Mouse (Mus musculus) left cerebral cortex, adult 11 months (tissue): ENCODE results near the gene Lasp1.
"Not testable (repeated sequence)": the region's sequence is repeated elsewhere in the genome, so short reads cannot be mapped to it uniquely, and the experiment has no call there.

ENCODE experiments used
- DNase-seq: peaks from one replicate; pipeline ENCODE4 v3.0.0; 2022; ENCODE audit warnings: low spot score

Lasp1 gene

DNA sequence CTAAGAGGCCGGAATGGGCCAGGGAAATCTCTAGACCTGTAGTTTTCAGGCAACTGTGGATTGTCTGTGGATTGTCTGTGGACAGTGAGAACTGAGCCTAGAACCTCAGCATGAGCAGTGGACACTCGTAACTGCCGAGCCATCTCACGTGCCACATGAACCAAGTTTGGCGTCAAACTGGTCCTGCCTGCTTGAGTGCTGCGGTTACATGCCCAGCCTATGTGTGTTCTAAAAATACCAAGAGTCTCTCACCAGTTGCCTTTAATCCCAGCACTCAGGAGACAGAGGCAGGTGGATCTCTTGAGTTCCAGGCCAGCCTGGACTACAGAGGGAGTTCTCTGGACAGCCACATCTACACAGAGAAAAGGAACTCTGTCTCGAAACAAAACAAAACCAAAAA lies 30.6 kb downstream of the Lasp1 start:
- no peak for DNase-seq

DNA sequence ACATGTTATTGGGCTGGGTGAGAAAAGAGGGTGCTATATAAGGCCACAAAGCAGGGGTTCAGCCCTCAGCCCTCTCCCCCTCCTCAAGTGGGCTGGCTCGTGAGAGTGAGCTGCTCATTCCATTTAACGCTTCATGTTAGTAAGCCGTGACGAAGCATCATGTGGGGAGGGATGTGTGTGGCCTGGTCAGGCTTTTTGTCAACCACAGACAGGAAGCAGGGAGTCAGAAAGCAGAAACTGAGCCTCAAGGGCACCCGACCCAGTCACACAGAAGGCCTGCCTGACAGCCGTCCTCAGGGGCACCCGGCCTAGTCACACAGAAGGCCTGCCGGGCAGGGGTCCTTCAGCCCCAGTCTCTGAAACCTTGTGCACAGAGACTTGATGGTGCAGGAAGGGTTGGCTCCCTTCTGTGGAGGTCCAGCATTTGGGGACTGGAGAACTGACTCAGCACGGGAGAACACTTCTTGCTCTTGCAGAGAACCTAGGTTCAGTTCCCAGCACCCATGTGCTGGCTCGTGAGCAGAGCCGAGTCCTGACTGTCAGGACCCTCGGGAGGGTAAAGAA lies 31.2 kb downstream of the Lasp1 start:
- no peak for DNase-seq

DNA sequence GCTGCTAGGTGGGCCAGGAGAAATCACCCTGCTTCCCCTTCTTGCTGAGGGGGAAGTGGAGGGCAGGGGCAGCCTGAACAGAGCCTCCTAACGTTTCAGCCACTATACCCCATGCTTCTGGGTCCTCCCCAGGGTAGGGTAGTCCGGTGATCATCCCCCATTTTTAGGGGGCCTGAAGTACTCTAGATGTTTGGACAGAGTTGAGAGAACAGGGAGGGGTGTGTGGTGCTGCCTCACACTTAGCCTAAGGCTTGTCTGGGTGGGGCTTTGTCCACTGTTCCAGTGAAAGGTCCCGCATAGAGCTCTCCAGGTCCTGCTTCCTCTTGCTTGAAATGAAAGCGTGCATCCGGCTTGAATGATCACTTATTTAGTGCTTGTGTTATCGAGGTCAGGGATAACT lies 31.7 kb downstream of the Lasp1 start:
- no peak for DNase-seq

DNA sequence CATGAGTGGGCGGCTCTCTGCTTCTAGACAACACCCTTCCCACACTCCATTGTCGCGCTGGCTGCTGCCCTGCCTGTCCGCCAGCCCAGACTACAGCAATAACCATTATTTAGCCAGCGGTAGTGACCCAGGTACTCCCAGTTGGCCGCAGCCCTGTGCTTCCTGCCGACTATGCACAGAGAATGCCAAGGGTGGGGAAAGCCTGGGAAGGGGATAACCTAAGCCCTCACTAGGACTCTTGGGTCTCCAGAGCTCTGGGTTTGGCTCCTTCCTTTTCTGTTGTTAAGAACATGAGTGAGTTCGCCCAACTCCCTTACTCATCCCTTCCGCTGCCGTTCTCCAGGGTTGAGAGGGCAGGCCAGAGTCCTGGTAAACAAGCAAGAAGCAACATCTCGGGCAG lies 33.2 kb downstream of the Lasp1 start:
- DNase-seq = no peak

DNA sequence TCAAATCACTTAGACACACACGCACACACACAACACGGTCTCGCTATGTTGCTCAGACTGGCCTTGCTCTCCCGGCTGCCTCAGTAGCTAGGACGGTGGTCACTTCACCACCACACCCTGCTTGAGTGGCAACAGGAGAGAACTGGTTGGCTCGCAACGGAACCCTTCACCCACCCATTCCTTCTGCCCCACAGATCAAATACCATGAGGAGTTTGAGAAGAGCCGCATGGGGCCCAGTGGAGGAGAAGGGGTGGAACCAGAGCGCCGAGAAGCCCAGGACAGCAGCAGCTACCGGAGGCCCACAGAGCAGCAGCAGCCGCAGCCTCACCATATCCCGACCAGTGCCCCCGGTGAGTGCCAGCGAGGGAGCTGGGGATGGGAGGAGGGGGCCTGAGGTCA lies 34.6 kb downstream of the Lasp1 start:
- no peak for DNase-seq

DNA sequence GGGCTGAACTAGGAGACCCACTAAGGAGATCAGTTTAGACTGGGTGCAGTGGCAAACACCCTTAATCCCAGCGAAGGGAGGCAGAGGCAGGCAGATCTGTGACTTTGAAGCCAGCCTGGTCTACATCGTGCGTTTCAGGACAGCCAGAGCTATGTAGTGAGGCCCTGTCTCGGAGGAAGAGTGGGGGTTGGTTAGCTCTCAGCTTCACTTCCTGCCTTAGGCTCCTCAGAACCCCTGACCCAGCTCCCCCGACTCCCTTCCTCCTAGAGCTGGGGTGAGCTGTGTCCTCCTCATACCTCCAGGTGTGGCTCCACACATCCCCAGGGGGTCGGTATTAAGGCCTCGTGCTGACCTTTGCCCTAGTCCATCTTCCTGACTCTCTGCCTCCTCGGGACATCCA lies 37.7 kb downstream of the Lasp1 start:
- DNase-seq = no peak

DNA sequence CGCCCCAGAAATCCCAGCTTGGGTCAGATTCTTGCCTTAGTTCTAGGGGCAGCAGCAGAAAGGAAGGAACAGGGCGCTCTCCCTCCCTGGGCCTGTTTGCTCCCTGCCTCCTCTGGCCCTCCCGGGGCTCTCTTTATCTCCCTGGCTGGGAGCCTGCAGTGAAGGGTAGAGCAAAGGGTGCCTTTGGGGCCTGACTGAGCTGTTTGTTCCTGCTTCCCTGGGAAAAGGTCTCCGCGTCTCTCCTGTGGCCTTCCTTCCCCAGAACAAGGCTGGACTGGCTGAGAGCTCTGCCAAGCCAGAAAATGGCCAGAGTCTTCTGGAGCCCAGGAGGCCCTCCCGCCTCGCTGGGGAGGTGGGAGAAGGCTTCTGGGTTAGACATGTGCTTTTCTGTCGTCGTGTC lies 38.3 kb downstream of the Lasp1 start:
- not testable (repeated sequence) for DNase-seq

DNA sequence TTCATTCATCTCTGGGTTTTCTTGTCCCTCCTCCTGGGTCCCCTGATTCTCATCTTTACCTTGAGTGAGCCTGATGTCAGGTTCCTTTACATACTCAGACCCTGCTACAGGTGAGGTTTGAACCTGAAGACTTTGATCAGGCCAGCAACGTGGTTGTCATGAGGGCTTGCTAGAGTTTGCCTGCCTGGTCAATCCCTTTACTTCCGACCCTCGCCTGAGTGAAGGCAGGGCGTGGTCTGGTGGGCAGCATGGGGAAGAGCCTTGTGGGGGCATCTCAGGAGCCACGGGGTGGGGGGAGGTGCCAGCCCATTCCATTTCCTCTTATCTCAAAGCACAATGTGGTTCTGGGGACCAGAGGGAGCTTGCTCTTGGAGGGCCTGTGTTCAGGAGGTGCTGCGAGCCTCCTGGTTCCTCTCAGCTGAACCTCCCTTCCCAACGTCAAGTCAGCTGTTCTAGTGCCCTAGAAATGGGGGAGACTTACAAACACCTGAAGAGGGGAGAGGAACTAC lies 38.9 kb downstream of the Lasp1 start:
- no peak for DNase-seq

DNA sequence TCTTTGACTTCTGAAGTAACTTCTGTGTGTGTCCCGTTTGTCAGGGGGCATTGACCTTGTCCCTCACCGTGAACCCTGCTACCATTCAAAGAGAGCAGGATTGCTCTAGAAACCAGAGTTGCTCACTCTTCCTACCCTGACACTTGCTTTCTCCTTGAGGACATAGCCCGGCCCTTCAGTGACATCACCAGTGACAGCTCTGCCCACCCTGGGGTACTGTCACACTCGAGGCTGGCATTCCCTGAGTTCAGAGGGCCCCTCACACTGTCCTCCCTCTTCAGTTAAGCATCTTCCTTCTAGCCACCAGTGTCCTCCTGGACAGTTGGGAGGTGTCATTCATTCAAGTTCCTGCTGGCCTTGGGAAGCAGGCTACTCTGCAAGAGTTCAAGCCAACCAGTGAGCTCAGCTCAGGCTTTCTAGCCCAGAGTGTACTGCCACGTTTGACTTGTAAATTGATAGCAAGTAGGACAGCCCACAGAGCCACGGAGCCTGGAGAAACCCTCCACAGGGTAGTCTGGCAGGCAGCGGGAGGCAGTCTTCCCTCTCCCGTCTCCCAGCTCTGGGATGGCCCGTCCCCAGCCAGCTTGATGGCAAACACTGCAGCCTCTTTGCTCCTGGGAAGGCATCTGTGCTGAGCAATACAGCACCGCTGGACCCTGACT lies 40.1 kb downstream of the Lasp1 start:
- no peak for DNase-seq

DNA sequence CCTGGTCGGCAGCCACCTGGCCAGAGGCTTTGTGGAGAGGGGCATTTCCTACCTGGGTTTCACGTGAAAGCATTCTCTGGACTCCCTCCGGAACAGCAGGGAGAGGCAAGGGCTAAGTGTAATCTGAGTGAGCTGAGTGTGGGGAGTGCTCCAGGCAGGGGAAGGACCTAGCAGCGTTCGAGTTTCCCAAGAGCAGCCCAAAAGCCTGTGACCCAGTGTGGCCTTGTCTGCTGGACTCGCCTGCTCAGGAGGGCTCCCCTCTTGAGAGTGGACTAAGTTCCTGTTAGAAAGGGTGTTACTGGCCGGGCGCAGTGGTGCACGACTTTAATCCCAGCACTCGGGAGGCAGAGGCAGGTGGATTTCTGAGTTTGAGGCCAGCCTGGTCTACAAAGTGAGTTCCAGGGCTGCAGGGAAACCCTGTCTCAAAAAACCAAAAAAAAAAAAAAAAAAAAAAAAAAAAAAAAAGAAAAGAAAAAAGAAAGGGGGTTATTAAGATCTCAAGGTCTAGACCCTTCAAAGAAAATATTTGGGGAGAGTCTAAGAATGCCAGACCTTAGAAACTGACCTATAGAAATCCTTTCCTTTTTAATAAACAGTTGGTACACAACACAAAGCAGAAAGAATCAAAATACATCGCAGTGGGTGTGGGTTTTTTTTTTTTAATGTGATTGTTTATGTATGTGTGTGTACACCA lies 40.8 kb downstream of the Lasp1 start:
- no peak for DNase-seq

DNA sequence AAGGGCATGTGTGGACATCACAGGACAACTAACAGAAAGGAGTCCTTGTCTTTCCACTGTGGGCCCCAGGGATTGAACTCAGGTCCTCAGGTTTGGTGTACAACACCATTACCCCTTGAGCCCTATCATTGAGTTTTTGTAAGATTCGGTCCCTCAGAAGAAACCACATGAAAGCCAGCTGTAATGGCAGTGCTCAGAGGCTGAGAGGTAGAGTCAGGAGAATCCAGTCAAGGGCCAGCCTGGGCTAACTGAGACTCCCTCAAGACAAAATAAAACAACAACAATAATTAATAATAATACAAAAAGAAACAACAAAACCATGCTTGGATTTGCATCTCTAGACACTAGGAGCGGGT lies 41.3 kb downstream of the Lasp1 start:
- no peak for DNase-seq

DNA sequence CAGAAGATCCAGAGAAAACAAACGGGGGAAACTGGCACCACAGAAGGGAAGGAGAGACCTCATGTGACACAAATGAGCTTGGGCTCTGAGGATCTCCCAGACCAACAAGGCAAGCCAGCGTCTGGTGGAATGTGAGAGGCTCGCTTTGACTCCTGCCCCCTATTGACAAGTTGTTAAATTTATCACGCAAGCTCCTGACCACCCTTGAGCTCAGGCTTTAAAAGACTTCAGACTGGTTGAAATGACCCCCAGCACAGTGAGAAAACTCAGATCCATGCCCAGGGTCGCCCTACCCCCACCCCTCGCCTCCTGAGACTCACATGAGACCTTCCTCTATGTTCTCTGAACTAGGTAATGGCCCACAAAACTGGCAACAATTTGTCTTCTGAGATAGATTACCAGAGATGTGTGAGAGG lies 41.7 kb downstream of the Lasp1 start, which contains the start of gene B230217C12Rik:
B230217C12Rik (plus strand) TSS at position 242 of the 416 bp plus-strand sequence.
- no peak for DNase-seq

DNA sequence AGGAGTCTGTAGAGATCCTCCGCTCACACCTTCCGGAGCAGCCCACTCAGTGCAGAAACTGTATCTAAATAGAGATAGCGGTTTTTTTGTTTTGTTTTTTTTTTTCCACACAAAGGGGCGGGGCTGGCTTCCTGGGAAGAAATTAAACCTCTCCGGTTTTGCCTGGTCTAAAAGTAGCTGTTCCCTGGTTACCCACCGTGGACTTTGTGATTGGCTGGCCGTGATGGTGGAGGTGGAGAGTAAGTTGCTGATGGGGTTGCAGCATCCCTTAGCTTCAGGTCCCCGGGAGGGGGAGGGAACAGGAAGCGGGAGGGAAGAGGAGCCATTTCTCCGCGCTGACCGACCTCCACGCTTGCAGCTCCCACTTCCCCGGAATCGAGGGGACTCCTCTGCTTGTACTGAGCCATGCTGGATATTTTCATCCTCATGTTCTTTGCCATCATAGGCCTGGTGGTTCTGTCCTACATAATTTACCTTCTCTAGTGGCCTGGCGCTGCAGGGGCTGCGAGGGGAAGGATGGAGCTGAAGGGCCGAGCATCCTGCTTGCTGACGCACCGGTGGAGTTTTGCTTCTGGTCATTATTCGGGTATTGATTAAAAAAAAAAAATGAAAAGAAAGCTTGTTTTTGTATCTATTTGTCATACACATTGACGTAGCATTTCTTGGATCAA lies 42.3 kb downstream of the Lasp1 start:
- DNase-seq = peak; percentile 87

DNA sequence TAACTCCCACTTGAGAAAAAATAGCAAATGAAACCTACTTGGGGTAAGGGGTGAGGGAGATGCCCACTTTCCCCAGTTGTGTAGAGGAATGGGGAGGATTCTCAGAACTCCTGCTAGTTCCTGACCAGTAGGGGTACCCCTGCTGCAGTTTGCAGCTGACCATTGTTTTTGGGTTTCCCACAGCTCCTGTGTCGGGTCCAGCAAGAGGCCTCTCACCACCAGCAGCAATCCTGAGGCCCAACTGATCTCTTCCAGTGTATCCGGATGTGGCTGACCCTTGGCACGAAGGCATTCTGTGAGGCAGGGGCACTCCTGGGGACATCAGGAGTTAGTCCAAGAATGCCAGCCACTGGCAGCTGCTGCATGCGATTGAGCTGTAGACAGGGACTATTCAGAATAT lies 43.2 kb downstream of the Lasp1 start:
- DNase-seq = no peak

DNA sequence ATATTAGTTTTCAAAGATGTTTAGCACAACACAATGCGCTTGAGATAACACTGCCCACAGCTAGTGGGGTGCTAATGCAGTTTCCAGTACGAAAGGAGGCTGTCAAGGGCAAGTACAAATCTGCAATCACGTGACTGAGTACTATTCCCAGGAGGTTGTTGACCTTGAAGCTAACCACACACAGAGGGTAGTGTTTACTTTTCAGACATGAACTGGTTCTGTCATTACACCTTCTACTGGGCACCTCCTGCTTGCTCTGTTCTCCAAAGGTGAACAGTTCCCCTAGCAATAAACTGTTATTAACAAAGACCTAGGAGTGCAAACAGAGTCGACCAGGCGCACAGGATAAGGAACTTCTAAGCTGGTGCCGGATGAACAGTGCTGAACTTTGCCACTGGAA lies 51.6 kb downstream of the Lasp1 start:
- DNase-seq = no peak

DNA sequence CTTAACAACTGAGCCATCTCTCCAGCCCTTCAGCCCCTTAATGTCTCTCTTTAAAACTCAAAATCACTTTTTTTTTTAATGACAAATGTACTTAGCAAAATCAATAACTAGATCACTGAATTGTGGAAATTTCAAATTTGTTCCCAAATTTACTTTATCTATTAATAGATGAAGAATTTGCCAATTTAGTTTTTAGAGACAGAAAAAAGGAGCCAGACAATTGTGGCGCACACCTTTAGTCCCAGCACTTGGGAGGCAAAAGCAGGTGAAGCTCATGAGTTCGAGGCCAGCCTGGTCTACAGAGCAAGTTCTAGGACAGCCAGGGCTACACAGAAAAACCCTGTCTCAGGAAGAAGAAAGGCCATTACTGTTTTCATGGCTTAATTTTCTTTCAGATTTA lies 52.8 kb downstream of the Lasp1 start:
- no peak for DNase-seq

DNA sequence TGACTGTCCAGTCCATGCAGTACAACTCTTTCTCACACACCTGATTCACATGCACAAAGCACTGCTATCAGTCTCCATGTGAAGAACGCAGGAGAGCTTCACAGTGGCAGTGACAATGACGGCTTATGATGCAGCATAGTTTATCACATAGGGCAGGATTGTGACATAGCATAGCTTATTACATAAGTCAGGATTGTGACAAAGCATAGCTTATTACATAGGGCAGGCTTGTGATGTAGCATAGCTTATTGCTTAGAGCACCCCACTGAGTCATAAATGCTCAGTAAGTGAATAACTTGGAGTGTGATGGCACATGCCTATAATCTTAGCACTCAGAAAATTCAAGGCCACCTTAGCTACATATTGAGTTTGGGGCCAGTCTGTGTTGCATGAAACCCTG lies 56.7 kb downstream of the Lasp1 start:
- DNase-seq = no peak

DNA sequence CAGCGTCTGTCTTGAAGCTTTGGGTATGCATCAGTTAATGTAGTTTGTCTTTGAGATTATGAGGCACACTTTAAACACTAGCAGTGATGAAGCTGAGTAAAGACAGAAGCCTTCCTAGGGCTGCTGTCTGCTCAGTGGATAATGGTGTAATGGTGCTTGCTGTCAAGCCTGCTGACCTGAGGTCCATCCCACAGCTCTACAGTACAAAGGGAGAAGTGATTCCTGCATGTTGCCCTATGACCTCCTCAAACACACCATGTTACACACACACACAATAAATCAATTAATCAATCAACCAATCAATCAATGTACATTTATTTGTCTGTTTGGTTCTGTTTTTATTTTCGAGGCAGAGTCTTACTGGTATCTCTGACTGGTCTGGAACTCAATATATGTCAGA lies 63.3 kb downstream of the Lasp1 start:
- no peak for DNase-seq

DNA sequence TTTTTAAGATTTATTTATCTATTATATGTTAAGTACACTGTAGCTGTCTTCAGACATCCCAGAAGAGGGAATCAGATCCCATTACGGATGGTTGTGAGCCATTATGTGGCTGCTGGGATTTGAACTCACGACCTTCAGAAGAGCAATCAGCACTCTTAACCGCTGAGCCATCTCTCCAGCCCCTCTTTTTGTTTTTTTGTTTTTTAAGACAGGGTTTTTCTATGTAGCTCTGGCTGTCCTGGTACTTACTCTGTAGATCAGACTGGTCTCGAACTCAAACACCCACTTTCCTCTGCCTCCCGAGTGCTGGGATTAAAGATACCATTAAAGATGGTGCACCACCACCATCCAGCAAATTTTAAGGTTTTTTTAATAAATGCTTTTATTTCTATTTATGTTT lies 66.6 kb downstream of the Lasp1 start:
- no peak for DNase-seq

DNA sequence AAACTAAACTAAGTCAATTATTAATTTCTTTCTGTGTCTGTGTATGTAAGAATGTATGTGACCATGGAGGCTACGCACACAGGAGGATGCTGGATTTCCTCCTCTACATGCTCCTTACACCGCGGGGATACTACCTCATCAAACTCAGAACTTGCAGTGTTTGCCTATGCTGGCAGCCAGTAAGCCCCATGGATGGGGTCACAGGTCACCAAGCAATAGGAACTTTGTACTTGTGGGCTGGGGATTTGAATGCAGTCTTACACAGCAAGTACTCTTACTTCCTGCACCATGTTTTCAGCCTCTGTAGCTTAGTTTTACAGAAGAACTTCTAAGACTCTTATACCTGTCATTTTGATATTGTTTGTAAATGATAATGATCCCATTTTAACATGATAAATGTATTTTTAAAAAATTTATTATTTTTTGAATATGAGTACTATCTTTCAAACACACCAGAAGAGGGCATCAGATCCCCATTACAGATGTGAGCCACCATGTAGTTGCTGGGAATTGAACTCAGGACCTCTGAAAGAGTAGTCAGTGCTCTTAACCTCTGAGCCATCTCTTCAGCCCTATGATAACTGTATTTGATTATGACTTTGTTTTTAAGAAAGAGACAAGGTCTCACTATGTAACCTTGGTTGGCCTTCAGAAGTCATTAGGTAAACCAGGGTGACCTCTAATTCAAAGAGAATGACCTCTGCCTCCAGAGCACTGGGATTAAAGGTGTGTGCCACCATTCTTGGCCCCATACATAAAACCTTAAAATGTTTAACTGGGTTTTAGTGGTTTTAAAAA lies 67.5 kb downstream of the Lasp1 start:
- DNase-seq = no peak

DNA sequence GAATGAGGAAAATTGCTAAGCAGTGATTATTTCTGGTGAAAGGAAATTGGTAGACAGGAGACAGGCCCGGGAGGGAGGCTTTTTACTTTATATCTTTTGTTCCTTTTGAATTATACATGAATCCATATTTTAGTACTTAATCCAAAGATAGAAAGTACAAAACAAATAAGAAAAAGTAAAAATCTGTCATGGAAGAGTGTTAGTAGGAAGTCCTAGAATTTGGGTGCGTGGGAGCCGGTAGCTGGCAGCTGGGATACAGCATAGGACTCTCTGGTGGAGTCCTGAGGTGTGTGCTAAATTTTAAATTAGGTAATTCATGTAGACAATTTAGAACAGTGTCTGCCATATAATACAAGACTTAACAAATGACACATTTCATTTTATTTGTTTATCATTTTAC lies 68.8 kb downstream of the Lasp1 start:
- DNase-seq = peak; percentile 27

DNA sequence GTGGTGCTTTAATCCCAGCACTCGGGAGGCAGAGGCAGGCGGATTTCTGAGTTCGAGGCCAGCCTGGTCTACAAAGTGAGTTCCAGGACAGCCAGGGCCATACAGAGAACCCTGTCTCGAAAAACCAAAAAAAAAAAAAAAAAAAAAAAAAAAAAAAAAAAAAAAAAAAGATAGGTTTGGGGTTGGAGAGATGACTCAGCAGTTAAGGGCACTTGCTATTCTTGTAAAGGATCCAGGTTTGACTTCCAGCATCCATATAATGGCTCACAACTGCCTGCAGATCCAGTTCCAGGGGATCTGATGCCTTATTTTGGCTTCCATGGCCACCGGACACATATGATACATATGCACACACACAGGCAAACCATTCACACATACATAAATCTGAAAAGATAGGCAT lies 73.6 kb downstream of the Lasp1 start:
- DNase-seq = not testable (repeated sequence)
